8 mouse cellular contexts compared by ENCODE assay signal in genomic region chrX:48344643-48345384, GRCm38 (mm10). TPM values are rescaled to one million over a fixed set of nuclear protein-coding genes. Genes with fewer than 3 reads are reported as not detected.
DNase-seq lines count a peak whose midpoint lies in the region; ATAC-seq and TF ChIP-seq lines count a peak whose summit lies in the region.

No protein-coding gene starts in this region.

- H3K27me3 ChIP-seq in G1E (ENCODE audit: insufficient read depth, low read length), result peaks cover 57% of the 10 kb centered on the region
- H3K27me3 ChIP-seq in heart, postnatal 0 days (ENCODE audit: control insufficient read depth, insufficient read depth, low read length), result no peaks in the 10 kb centered on the region
- no peaks in the 10 kb centered on the region for H3K27me3 ChIP-seq in midbrain, embryonic 15.5 days (replicated peaks)

- H3K9me3 ChIP-seq in G1E (replicated peaks), result no peaks in the 10 kb centered on the region
- H3K9me3 ChIP-seq in heart, postnatal 0 days (replicated peaks; ENCODE audit: control insufficient read depth, low read length), result no peaks in the 10 kb centered on the region
- no peaks in the 10 kb centered on the region for H3K9me3 ChIP-seq in midbrain, embryonic 15.5 days

- H3K4me1 ChIP-seq in G1E (ENCODE audit: insufficient read depth, low read depth, low read length), result peaks cover 34% of the 10 kb centered on the region
- no peaks in the 10 kb centered on the region for H3K4me1 ChIP-seq in heart, postnatal 0 days (ENCODE audit: control insufficient read depth, insufficient read depth)
- H3K4me1 ChIP-seq in midbrain, embryonic 15.5 days, result peaks cover 14% of the 10 kb centered on the region; the same call in 1 of the 2 replicates

- H3K4me2 ChIP-seq in heart, postnatal 0 days (ENCODE audit: low read depth, low read length), result peak overlapping the region; percentile 87
- H3K4me2 ChIP-seq in midbrain, embryonic 15.5 days, result peak overlapping the region; percentile 76

- H3K4me3 ChIP-seq in G1E (ENCODE audit: low read depth, low read length), result peak overlapping the region; percentile 71
- peak overlapping the region; percentile 63 for H3K4me3 ChIP-seq in heart, postnatal 0 days (ENCODE audit: low read depth, low read length)
- H3K4me3 ChIP-seq in midbrain, embryonic 15.5 days, result peak overlapping the region; percentile 65

- TF ChIP-seq CTCF in G1E (IDR thresholded peaks at IDR 0.05; ENCODE audit: low read depth, low read length), result no peak
- TF ChIP-seq CTCF in heart, postnatal 0 days (IDR thresholded peaks at IDR 0.05; ENCODE audit: low read depth), result no peak

- TF ChIP-seq EP300 in heart, postnatal 0 days (IDR thresholded peaks at IDR 0.05; ENCODE audit: low read depth), result no peak

- ATAC-seq in G1E (ENCODE audit: extremely low read depth, insufficient number of reproducible peaks, low FRiP score, poor library complexity, severe bottlenecking), result no peak
- no peak for ATAC-seq in heart, postnatal 0 days (ENCODE audit: insufficient read depth, low read depth)
- no peak for ATAC-seq in midbrain, embryonic 15.5 days (replicated peaks)

- H3K27ac ChIP-seq in heart, postnatal 0 days (ENCODE audit: low read depth), result no peak overlapping the region
- H3K27ac ChIP-seq in midbrain, embryonic 15.5 days, result peak overlapping the region; percentile 80

- peak overlapping the region; percentile 59 for H3K9ac ChIP-seq in heart, postnatal 0 days (replicated peaks; ENCODE audit: low read depth, low read length)
- peak overlapping the region; percentile 58 for H3K9ac ChIP-seq in midbrain, embryonic 15.5 days

- H3K36me3 ChIP-seq in G1E (replicated peaks), result no peaks in the 10 kb centered on the region
- no peaks in the 10 kb centered on the region for H3K36me3 ChIP-seq in heart, postnatal 0 days (replicated peaks; ENCODE audit: control insufficient read depth, insufficient read depth, low read length)
- no peaks in the 10 kb centered on the region for H3K36me3 ChIP-seq in midbrain, embryonic 15.5 days (replicated peaks)

- DNase-seq in adrenal gland, adult (ENCODE audit: inconsistent age in 2 of 2, low spot score in 1 of 2), result peak; percentile 30 to 60
- no peak for DNase-seq in adrenal gland, postnatal 4 days (ENCODE audit: low spot score in 2 of 2)
- DNase-seq in G1E (ENCODE audit: low spot score), result no peak
- peak; percentile 49 for DNase-seq in embryo, embryonic 11 days
- no peak for DNase-seq in heart, postnatal 0 days (ENCODE audit: low spot score)
- peak; percentile 29 to 51 for DNase-seq in kidney, postnatal 4 days
- peak; percentile 29 for DNase-seq in thymus, postnatal 25 days

- WGBS in heart, postnatal 0 days, result 17% methylated on average over 23 of the region's 61 CpGs
- WGBS in midbrain, embryonic 15.5 days, result 14% methylated on average over 26 of the region's 61 CpGs

RNA-seq across cellular contexts. Expression of gene Bcorl1, which starts 3.7 kb away (rescaled TPM):
- total RNA-seq in adrenal gland, postnatal 4 days (2021), result 10 to 100 TPM; 12.4 to 12.6 TPM
- 5.6 and 12.2 TPM in 2 replicates for total RNA-seq in G1E (2014; fragmentation: Nextera tagmentation)
- 2.4 and 6.0 TPM in 2 replicates for total RNA-seq in G1E (2017)
- polyA plus RNA-seq in G1E (2012), result 1.7 and 3.0 TPM in 2 replicates
- 4.3 and 7.2 TPM in 2 replicates for total RNA-seq in heart, postnatal 0 days (2014; rRNA removed; ENCODE audit: low replicate concordance)
- 2.0 TPM in 2 replicates for polyA plus RNA-seq in heart, postnatal 0 days (2015; fragmentation: Nextera tagmentation; extraction: Ambion mirVana)
- 6.2 and 8.4 TPM in 2 replicates for polyA plus RNA-seq in midbrain, embryonic 15.5 days (2015; fragmentation: Nextera tagmentation; extraction: Ambion mirVana)

Comparison
In these comparisons a context has a peak if more than half of its experiments do, and no peak if none do; other contexts are left out.
1. DNase-seq: peak in adrenal gland, adult (2 of 2), embryo, embryonic 11 days (single experiment), kidney, postnatal 4 days (2 of 2) and thymus, postnatal 25 days (single experiment); none in adrenal gland, postnatal 4 days (0 of 2), G1E (single experiment) and heart, postnatal 0 days (single experiment).
2. Peak in every context shown above with its lines, with median percentiles within 50 percentile points of each other: H3K4me3 ChIP-seq.